Mouse (Mus musculus) small intestine, adult 2 months (tissue): ENCODE results near the gene Errfi1. TPM values are rescaled to one million over a fixed set of nuclear protein-coding genes. Genes with fewer than 3 reads are reported as not detected.

ENCODE experiments used
- H3K27ac ChIP-seq: fragments of 200-500 bp; 2 replicates; pipeline ENCODE4 v1.5.1; 2012; ENCODE audit warnings: low read depth, low read length, control low read depth, inconsistent platforms; ENCODE audit not compliant: insufficient read depth
- H3K27me3 ChIP-seq: fragments of 200-500 bp; 2 replicates; pipeline ENCODE4 v1.6.1; 2012; ENCODE audit warnings: mild to moderate bottlenecking, moderate library complexity, low read length, inconsistent platforms; ENCODE audit not compliant: control insufficient read depth, insufficient read depth
- H3K36me3 ChIP-seq: fragments of 200-500 bp; 2 replicates; pipeline ENCODE4 v1.6.1; 2012; ENCODE audit warnings: mild to moderate bottlenecking, low read length, control low read depth, inconsistent platforms; ENCODE audit not compliant: control insufficient read depth, insufficient read depth
- H3K4me1 ChIP-seq: fragments of 200-500 bp; 2 replicates; pipeline ENCODE4 v1.6.1; 2012; ENCODE audit warnings: low read length, inconsistent platforms, mixed read lengths; ENCODE audit not compliant: control insufficient read depth, insufficient read depth, insufficient read length
- H3K4me3 ChIP-seq: fragments of 200-500 bp; 2 replicates; pipeline ENCODE4 v1.5.1; 2012; ENCODE audit warnings: low read depth, mild to moderate bottlenecking, control low read depth, inconsistent platforms, low read length, moderate library complexity
- CTCF ChIP-seq: fragments of 200-500 bp; IDR thresholded peaks from 2 replicates; pipeline ENCODE4 v1.5.1; 2012; ENCODE audit warnings: low read depth, mild to moderate bottlenecking, control low read depth, inconsistent platforms, low read length, moderate library complexity, mixed read lengths; ENCODE audit not compliant: insufficient replicate concordance, insufficient read length; ENCODE audit errors: extremely low read depth
- POLR2A ChIP-seq: fragments of 200-500 bp; IDR thresholded peaks from 2 replicates; pipeline ENCODE4 v1.6.1; 2012; ENCODE audit warnings: low read depth, mild to moderate bottlenecking, control low read depth, inconsistent platforms, low read length, moderate library complexity
- WGBS: fragments of 180-500 bp; shearing (Covaris S2); methylation state at CpG from one replicate; pipeline ENCODE4 v1.1.7; 2018; 5-methylcytosine and 5-hydroxymethylcytosine counted together
- polyA plus RNA-seq: library from polyadenylated mRNA; depleted of rRNA; stranded (reverse); fragments of >200 nt; gene quantifications from 2 replicates; pipeline ENCODE4 v1.2.3, GENCODE M21; 2012

Errfi1 gene
- polyA plus RNA-seq, 1 experiment = 26.7 TPM

- H3K36me3 ChIP-seq = no peaks in the 10 kb centered on the region
- WGBS = 66% methylated on average over 7 of the region's 7 CpGs
- H3K4me1 ChIP-seq = no peaks in the 10 kb centered on the region
- no peak overlapping the region for H3K27ac ChIP-seq
- no peak overlapping the region for H3K4me3 ChIP-seq
- H3K27me3 ChIP-seq = no peaks in the 10 kb centered on the region
- no peak for TF ChIP-seq POLR2A
- no peak for TF ChIP-seq CTCF
Measured at GRCm38 (mm10) chr4:150843181-150843580, 10.5 kb upstream of the Errfi1 start.

- no peak overlapping the region for H3K27ac ChIP-seq
- WGBS = 90% methylated on average over 8 of the region's 8 CpGs
- H3K4me1 ChIP-seq = peaks cover 3% of the 10 kb centered on the region; the same call in 1 of the 2 replicates
- TF ChIP-seq CTCF = no peak
- no peak for TF ChIP-seq POLR2A
- no peaks in the 10 kb centered on the region for H3K36me3 ChIP-seq
- H3K4me3 ChIP-seq = no peak overlapping the region
- H3K27me3 ChIP-seq = no peaks in the 10 kb centered on the region
Measured at GRCm38 (mm10) chr4:150846316-150846715, 7.4 kb upstream of the Errfi1 start.

- H3K4me1 ChIP-seq = peaks cover 15% of the 10 kb centered on the region
- TF ChIP-seq POLR2A (no peak), CTCF (no peak)
- H3K4me3 ChIP-seq = no peak overlapping the region
- no peaks in the 10 kb centered on the region for H3K36me3 ChIP-seq
- WGBS = 40% methylated on average over 10 of the region's 10 CpGs
- no peak overlapping the region for H3K27ac ChIP-seq
- H3K27me3 ChIP-seq = no peaks in the 10 kb centered on the region
Measured at GRCm38 (mm10) chr4:150849964-150850363, 3.8 kb upstream of the Errfi1 start.

- H3K27ac ChIP-seq = 0 out of 2 replicates have a peak overlapping the region, but pooled peaks have one; percentile 54
- no peak overlapping the region for H3K4me3 ChIP-seq
- TF ChIP-seq CTCF = no peak
- TF ChIP-seq POLR2A = no peak
- 39% methylated on average over 4 of the region's 4 CpGs for WGBS
- H3K36me3 ChIP-seq = no peaks in the 10 kb centered on the region
- H3K4me1 ChIP-seq = peaks cover 15% of the 10 kb centered on the region
- no peaks in the 10 kb centered on the region for H3K27me3 ChIP-seq
Measured at GRCm38 (mm10) chr4:150850893-150851292, 2.8 kb upstream of the Errfi1 start.

GRCm38 (mm10) chr4:150852045-150852444, 1.7 kb upstream of the Errfi1 start:
- H3K4me1 ChIP-seq = peaks cover 17% of the 10 kb centered on the region
- no peak overlapping the region for H3K4me3 ChIP-seq
- H3K27me3 ChIP-seq = no peaks in the 10 kb centered on the region
- TF ChIP-seq CTCF = no peak
- no peak for TF ChIP-seq POLR2A
- peak overlapping the region; percentile 19; the same call in 1 of the 2 replicates for H3K27ac ChIP-seq
- peaks cover 2% of the 10 kb centered on the region; the same call in 1 of the 2 replicates for H3K36me3 ChIP-seq
- WGBS = 23% methylated on average over 8 of the region's 8 CpGs

- no peaks in the 10 kb centered on the region for H3K27me3 ChIP-seq
- 11% methylated on average over 4 of the region's 4 CpGs for WGBS
- H3K36me3 ChIP-seq = peaks cover 2% of the 10 kb centered on the region; the same call in 1 of the 2 replicates
- TF ChIP-seq POLR2A (no peak), CTCF (no peak)
- H3K4me1 ChIP-seq = peaks cover 17% of the 10 kb centered on the region
- no peak overlapping the region for H3K4me3 ChIP-seq
- peak overlapping the region; percentile 36 for H3K27ac ChIP-seq
Measured at GRCm38 (mm10) chr4:150852479-150852878, 1.2 kb upstream of the Errfi1 start.

DNA sequence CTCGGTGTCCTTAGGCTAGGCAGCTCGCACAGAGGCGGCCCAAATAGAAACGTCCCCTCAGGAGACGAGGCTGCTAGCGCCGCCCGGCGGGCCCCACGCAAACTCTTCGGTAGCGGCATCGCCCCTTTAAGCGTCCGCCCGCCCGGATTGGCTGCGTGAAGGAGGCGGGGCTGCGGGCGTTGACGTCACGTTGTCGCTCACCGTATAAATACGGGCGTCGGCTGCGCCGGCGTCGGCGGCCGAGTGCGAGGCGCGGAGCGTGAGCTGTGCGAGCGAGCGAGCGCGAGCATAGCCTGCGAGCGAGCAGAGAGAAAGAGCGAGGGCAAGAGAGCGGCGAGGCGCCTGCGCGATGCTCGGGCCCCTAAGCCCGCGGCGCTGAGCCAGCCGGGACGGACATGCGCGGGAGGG, 1.1 kb downstream of the Errfi1 start:
- TF ChIP-seq POLR2A (peak; percentile 100), CTCF (peak; percentile 55)
- Histone ChIP-seq H3K4me1 (peaks cover 17% of the 10 kb centered on the region), H3K27ac (peak overlapping the region; percentile 76), H3K27me3 (no peaks in the 10 kb centered on the region), H3K36me3 (peaks cover 2% of the 10 kb centered on the region; the same call in 1 of the 2 replicates), H3K4me3 (peak overlapping the region; percentile 86)
- WGBS = under 1% methylated on average over 59 of the region's 59 CpGs

GRCm38 (mm10) chr4:150855346-150855745, 1.6 kb downstream of the Errfi1 start:
- Histone ChIP-seq H3K36me3 (peaks cover 2% of the 10 kb centered on the region; the same call in 1 of the 2 replicates), H3K4me1 (peaks cover 17% of the 10 kb centered on the region), H3K27me3 (no peaks in the 10 kb centered on the region), H3K4me3 (peak overlapping the region; percentile 86), H3K27ac (peak overlapping the region; percentile 42)
- TF ChIP-seq POLR2A (no peak), CTCF (no peak)
- WGBS = under 1% methylated on average over 43 of the region's 43 CpGs
